Mouse (Mus musculus) forebrain, embryonic 13.5 days (tissue): ENCODE results near the gene Olfr585. TPM values are rescaled to one million over a fixed set of nuclear protein-coding genes. Genes with fewer than 3 reads are reported as not detected.

Source experiments
- ATAC-seq: fragments of 200-750 bp; cut with Nextera tagmentation; 2 replicates; pipeline ENCODE4 v1.8.0; 2017
- H3K27ac ChIP-seq: fragments of 300-500 bp; sonication (generic); 2 replicates; pipeline ENCODE4 v1.5.1; 2015; ENCODE audit warnings: inconsistent platforms, mild to moderate bottlenecking, moderate library complexity
- H3K27me3 ChIP-seq: fragments of 300-500 bp; sonication (generic); 2 replicates; pipeline ENCODE4 v1.6.1; 2015; ENCODE audit warnings: mild to moderate bottlenecking, inconsistent platforms
- H3K36me3 ChIP-seq: fragments of 300-500 bp; sonication (generic); 2 replicates; pipeline ENCODE4 v1.6.1; 2015; ENCODE audit warnings: mild to moderate bottlenecking, inconsistent platforms; ENCODE audit not compliant: poor library complexity, severe bottlenecking
- H3K4me1 ChIP-seq: fragments of 300-500 bp; sonication (generic); 2 replicates; pipeline ENCODE4 v1.6.1; 2015; ENCODE audit warnings: inconsistent platforms
- H3K4me2 ChIP-seq: fragments of 300-500 bp; sonication (generic); 2 replicates; pipeline ENCODE4 v1.6.1; 2015; ENCODE audit warnings: inconsistent platforms, mild to moderate bottlenecking, moderate library complexity
- H3K4me3 ChIP-seq: fragments of 300-500 bp; sonication (generic); 2 replicates; pipeline ENCODE4 v1.5.1; 2015; ENCODE audit warnings: mild to moderate bottlenecking, inconsistent platforms
- H3K9ac ChIP-seq: fragments of 300-500 bp; sonication (generic); 2 replicates; pipeline ENCODE4 v1.6.1; 2015; ENCODE audit warnings: mild to moderate bottlenecking, inconsistent platforms
- H3K9me3 ChIP-seq: fragments of 300-500 bp; sonication (generic); replicated peaks from 2 replicates; pipeline ENCODE4 v1.6.1; 2016; ENCODE audit warnings: inconsistent platforms
- WGBS: fragments of 180-500 bp; shearing (Covaris S2); methylation state at CpG from one replicate; pipeline ENCODE4 v1.1.7; 2015; 5-methylcytosine and 5-hydroxymethylcytosine counted together
- polyA plus RNA-seq: library from polyadenylated mRNA; unstranded; fragments of >200 nt; fragmentation: Nextera tagmentation; extraction: Ambion mirVana; gene quantifications from 2 replicates; pipeline ENCODE4 v1.2.1, GENCODE M21; 2015

Gene Olfr585
- polyA plus RNA-seq, result not detected in 2 replicates

- H3K4me2 ChIP-seq, result no peak within 1 kb of the TSS
- no peaks in the 10 kb centered on the region for H3K27me3 ChIP-seq
- no peak within 1 kb of the TSS for H3K27ac ChIP-seq
- no peaks in the 10 kb centered on the region for H3K36me3 ChIP-seq
- no peak for ATAC-seq
- H3K9me3 ChIP-seq, result no peaks in the 10 kb centered on the region
- H3K4me3 ChIP-seq, result no peak within 1 kb of the TSS
- WGBS, result 92% methylated on average over 1 of the region's 1 CpGs
- H3K9ac ChIP-seq, result no peak within 1 kb of the TSS
- H3K4me1 ChIP-seq, result no peaks in the 10 kb centered on the region
These were observed at the start of gene Olfr585 for GRCm38 (mm10) chr7:103097420-103097819. Gene Olfr585, plus strand, starts transcription at chr7:103097720.

GRCm38 (mm10) chr7:103051000-103051399, 46.5 kb upstream of the Olfr585 start, which contains the start of gene Olfr583:
Gene Olfr583, plus strand, starts transcription at chr7:103051300.
- Histone ChIP-seq H3K4me3 (no peak within 1 kb of the TSS), H3K4me1 (no peaks in the 10 kb centered on the region), H3K27ac (no peak within 1 kb of the TSS), H3K9me3 (no peaks in the 10 kb centered on the region), H3K4me2 (no peak within 1 kb of the TSS), H3K36me3 (no peaks in the 10 kb centered on the region), H3K27me3 (no peaks in the 10 kb centered on the region), H3K9ac (no peak within 1 kb of the TSS)
- ATAC-seq, result no peak
- WGBS, result 93% methylated on average over 1 of the region's 1 CpGs

DNA sequence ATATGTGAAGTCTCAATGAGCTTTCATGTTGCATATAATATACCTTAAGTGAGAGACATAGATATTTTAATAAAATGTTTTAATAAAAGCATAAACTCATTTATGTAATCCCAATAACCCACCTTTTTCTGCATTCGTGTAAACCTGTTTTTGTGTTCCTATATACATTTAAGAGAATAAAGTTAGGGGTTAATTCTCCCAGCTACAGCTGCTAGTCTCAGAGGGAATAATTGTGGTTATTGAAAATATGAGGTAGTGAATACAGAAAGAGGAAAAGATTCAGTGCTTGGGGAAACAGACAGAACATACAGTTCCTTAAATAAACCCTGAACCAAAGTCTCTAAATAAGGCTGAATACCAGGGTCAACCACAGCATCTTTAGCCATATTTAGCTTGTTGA, 15.9 kb upstream of the Olfr585 start, which contains the start of gene Olfr584:
TSS of gene Olfr584 (plus strand) at position 301 of the 400 bp plus-strand sequence.
- Histone ChIP-seq H3K9ac (no peak within 1 kb of the TSS), H3K4me3 (no peak within 1 kb of the TSS), H3K4me1 (no peaks in the 10 kb centered on the region), H3K4me2 (no peak within 1 kb of the TSS), H3K27me3 (no peaks in the 10 kb centered on the region), H3K9me3 (peaks cover 17% of the 10 kb centered on the region), H3K36me3 (no peaks in the 10 kb centered on the region), H3K27ac (no peak within 1 kb of the TSS)
- no peak for ATAC-seq
- WGBS, result 85% methylated on average over 1 of the region's 1 CpGs

DNA sequence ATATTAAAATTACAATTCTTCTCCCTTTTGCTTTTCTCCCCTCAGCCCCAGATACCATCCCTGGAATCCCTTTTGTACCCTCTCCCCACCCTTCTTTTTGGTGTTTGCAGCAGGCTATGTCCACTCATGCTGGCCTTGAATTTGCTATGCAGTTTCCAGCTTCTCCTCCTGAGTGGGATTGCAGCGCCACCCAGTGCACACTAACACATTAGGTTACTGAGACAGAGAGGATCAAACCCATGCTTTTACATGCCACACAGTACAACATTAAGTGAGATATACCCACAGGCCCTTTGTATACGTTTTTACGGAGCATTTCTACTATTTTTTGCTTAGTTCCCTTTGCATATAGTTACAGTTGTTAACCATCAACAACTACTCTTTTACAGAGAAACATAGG, 21.9 kb downstream of the Olfr585 start:
- no peaks in the 10 kb centered on the region for H3K27me3 ChIP-seq
- H3K36me3 ChIP-seq, result no peaks in the 10 kb centered on the region
- 53% methylated on average over 3 of the region's 3 CpGs for WGBS
- H3K9ac ChIP-seq, result no peak overlapping the region
- H3K4me1 ChIP-seq, result no peaks in the 10 kb centered on the region
- no peak overlapping the region for H3K4me3 ChIP-seq
- no peak overlapping the region for H3K27ac ChIP-seq
- no peaks in the 10 kb centered on the region for H3K9me3 ChIP-seq
- H3K4me2 ChIP-seq, result no peak overlapping the region
- ATAC-seq, result no peak

- no peaks in the 10 kb centered on the region for H3K36me3 ChIP-seq
- no peak within 1 kb of the TSS for H3K9ac ChIP-seq
- WGBS, result 93% methylated on average over 3 of the region's 3 CpGs
- no peak for ATAC-seq
- H3K27ac ChIP-seq, result no peak within 1 kb of the TSS
- no peaks in the 10 kb centered on the region for H3K4me1 ChIP-seq
- no peak within 1 kb of the TSS for H3K4me3 ChIP-seq
- no peaks in the 10 kb centered on the region for H3K9me3 ChIP-seq
- no peaks in the 10 kb centered on the region for H3K27me3 ChIP-seq
- no peak within 1 kb of the TSS for H3K4me2 ChIP-seq
These were observed 28.0 kb downstream of the Olfr585 start, which contains the start of gene Olfr586 for GRCm38 (mm10) chr7:103125538-103125937. Gene Olfr586, minus strand, starts transcription at chr7:103125638.

GRCm38 (mm10) chr7:103140579-103140978, 43.1 kb downstream of the Olfr585 start, which contains the start of gene Olfr588-ps1:
Gene Olfr588-ps1, plus strand, starts transcription at chr7:103140879.
- no peak for ATAC-seq
- Histone ChIP-seq H3K4me1 (no peaks in the 10 kb centered on the region), H3K9ac (no peak within 1 kb of the TSS), H3K4me3 (no peak within 1 kb of the TSS), H3K4me2 (no peak within 1 kb of the TSS), H3K27me3 (no peaks in the 10 kb centered on the region), H3K9me3 (no peaks in the 10 kb centered on the region), H3K27ac (no peak within 1 kb of the TSS), H3K36me3 (no peaks in the 10 kb centered on the region)
- 87% methylated on average over 1 of the region's 1 CpGs for WGBS

Other genes with a start within 250 kb of the Olfr585 start
- gene Olfr566, start 239.0 kb upstream of the Olfr585 start, polyA plus RNA-seq, result not detected in 2 replicates
- gene Olfr568, start 220.6 kb upstream of the Olfr585 start, polyA plus RNA-seq, result not detected in 2 replicates
- gene Olfr569, start 206.8 kb upstream of the Olfr585 start, polyA plus RNA-seq, result not detected in 2 replicates
- gene Olfr570, start 203.1 kb upstream of the Olfr585 start, polyA plus RNA-seq, result not detected in 2 replicates
- not detected in 2 replicates for gene Olfr571, start 180.2 kb upstream of the Olfr585 start, polyA plus RNA-seq
- gene Olfr572, start 173.3 kb upstream of the Olfr585 start, polyA plus RNA-seq, result not detected in 2 replicates
- not detected in 2 replicates for gene Olfr573-ps1, start 155.1 kb upstream of the Olfr585 start, polyA plus RNA-seq
- gene Olfr574, start 149.3 kb upstream of the Olfr585 start, polyA plus RNA-seq, result not detected in 2 replicates
- gene Olfr575, start 138.9 kb upstream of the Olfr585 start, polyA plus RNA-seq, result not detected in 2 replicates
- gene Olfr576, start 135.1 kb upstream of the Olfr585 start, polyA plus RNA-seq, result not detected in 2 replicates
- gene Olfr577, start 121.8 kb upstream of the Olfr585 start, polyA plus RNA-seq, result not detected in 2 replicates
- not detected in 2 replicates for gene Olfr578, start 108.4 kb upstream of the Olfr585 start, polyA plus RNA-seq
- not detected in 2 replicates for gene Olfr582, start 59.7 kb upstream of the Olfr585 start, polyA plus RNA-seq
- gene Olfr583, start 46.4 kb upstream of the Olfr585 start, polyA plus RNA-seq, result not detected in 2 replicates
- not detected in 2 replicates for gene Olfr584, start 15.8 kb upstream of the Olfr585 start, polyA plus RNA-seq
- not detected in 2 replicates for gene Olfr586, start 27.9 kb downstream of the Olfr585 start, polyA plus RNA-seq
- not detected in 2 replicates for gene Olfr588-ps1, start 43.2 kb downstream of the Olfr585 start, polyA plus RNA-seq
- not detected in 2 replicates for gene Olfr589, start 58.6 kb downstream of the Olfr585 start, polyA plus RNA-seq
- gene Olfr591, start 80.6 kb downstream of the Olfr585 start, polyA plus RNA-seq, result not detected in 2 replicates
- gene Olfr592, start 87.1 kb downstream of the Olfr585 start, polyA plus RNA-seq, result not detected in 2 replicates
- not detected in 2 replicates for gene Olfr593, start 114.1 kb downstream of the Olfr585 start, polyA plus RNA-seq
- not detected in 2 replicates for gene Olfr594, start 119.3 kb downstream of the Olfr585 start, polyA plus RNA-seq
- gene Usp17ld, start 154.8 kb downstream of the Olfr585 start, polyA plus RNA-seq, result not detected in 2 replicates
- not detected in 2 replicates for gene Olfr596, start 207.9 kb downstream of the Olfr585 start, polyA plus RNA-seq
- gene Olfr597, start 218.6 kb downstream of the Olfr585 start, polyA plus RNA-seq, result not detected in 2 replicates
- gene Olfr598, start 225.8 kb downstream of the Olfr585 start, polyA plus RNA-seq, result not detected in 2 replicates
- not detected in 2 replicates for gene Olfr599, start 238.2 kb downstream of the Olfr585 start, polyA plus RNA-seq